Mouse (Mus musculus) cortical plate, adult 2 months (tissue): ENCODE measurements around the gene Slc38a10. TPM values are rescaled to one million over a fixed set of nuclear protein-coding genes. Genes with fewer than 3 reads are reported as not detected.

Experiments
- H3K27ac ChIP-seq: fragments of 200-500 bp; 2 replicates; pipeline ENCODE4 v1.5.1; 2012; ENCODE audit warnings: low read length, control low read depth, inconsistent platforms; ENCODE audit not compliant: insufficient read depth
- H3K4me1 ChIP-seq: fragments of 200-500 bp; 2 replicates; pipeline ENCODE4 v1.6.1; 2011; ENCODE audit warnings: low read length; ENCODE audit not compliant: control insufficient read depth, insufficient read depth
- H3K4me3 ChIP-seq: fragments of 200-500 bp; 2 replicates; pipeline ENCODE4 v1.5.1; 2011; ENCODE audit warnings: mild to moderate bottlenecking, low read length, control low read depth; ENCODE audit not compliant: insufficient read depth
- CTCF ChIP-seq: fragments of 200-500 bp; IDR thresholded peaks from 2 replicates; pipeline ENCODE4 v1.5.1; 2011; ENCODE audit warnings: mild to moderate bottlenecking, control low read depth, low read length; ENCODE audit not compliant: insufficient read depth; ENCODE audit errors: extremely low read depth
- POLR2A ChIP-seq: fragments of 200-500 bp; IDR thresholded peaks from 2 replicates; pipeline ENCODE4 v1.6.1; 2011; ENCODE audit warnings: mild to moderate bottlenecking, low read length, control low read depth; ENCODE audit not compliant: insufficient read depth; ENCODE audit errors: extremely low read depth
- polyA plus RNA-seq: library from polyadenylated mRNA; depleted of rRNA; stranded (reverse); fragments of >200 nt; gene quantifications from 2 replicates; pipeline ENCODE4 v1.2.3, GENCODE M21; 2012

The Slc38a10 gene
- polyA plus RNA-seq, 1 experiment = 60.3 TPM

DNA sequence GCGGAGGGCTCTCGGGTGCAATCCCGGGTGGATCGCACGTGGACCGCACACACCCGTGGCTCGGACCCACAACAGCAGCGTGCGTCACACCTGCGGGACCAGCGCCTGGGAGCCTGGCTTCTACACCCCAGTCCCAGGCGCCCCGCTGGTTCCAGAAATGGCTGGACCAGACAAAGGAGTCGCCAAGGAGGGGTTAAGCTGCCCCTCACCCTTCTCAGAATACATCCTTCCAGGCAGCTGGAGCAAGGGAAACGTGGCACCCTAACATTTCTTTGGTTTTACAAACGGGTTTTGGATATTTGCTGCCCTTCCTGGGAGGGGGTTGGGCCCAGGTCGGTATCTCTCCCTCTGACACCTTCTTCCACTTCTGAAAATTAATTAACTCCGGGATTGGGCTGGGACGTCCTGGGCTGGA lies 35.7 kb upstream of the Slc38a10 start:
- H3K27ac ChIP-seq = 0 out of 2 replicates have a peak overlapping the region, but pooled peaks have one; percentile 55
- TF ChIP-seq POLR2A = no peak
- no peak for TF ChIP-seq CTCF
- no peaks in the 10 kb centered on the region; the same call in 1 of the 2 replicates for H3K4me1 ChIP-seq
- peak overlapping the region; percentile 85 for H3K4me3 ChIP-seq

DNA sequence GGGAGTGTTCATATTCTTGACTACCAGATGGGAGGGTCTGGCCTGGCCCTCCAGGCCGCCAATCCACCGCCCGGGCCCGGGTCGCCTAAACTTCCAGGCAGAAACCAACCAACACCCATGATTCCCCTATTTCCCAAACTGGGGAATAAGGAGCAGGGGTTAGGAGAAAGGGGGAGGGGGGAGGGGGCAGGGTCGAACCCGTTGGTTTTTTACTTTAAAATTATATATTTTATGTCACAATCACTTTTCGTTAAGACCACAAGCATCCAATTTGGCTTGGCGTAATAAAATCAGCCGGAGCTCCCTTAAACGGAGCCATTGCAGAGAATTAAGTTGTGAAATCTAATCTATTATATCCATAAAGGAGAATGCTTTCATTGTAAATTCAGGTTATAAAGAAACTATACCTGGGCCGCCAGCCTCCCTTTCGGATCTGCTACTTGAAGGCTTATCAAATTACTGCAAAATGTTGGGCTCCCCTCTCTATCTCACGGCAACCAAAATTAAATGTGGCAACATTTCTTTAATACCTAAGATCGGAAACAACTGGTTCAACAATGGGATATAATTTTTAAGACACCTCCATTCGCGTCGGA lies 35.1 kb upstream of the Slc38a10 start:
- H3K4me1 ChIP-seq = no peaks in the 10 kb centered on the region; the same call in 1 of the 2 replicates
- H3K4me3 ChIP-seq = peak overlapping the region; percentile 85
- no peak for TF ChIP-seq POLR2A
- TF ChIP-seq CTCF = no peak
- H3K27ac ChIP-seq = peak overlapping the region; percentile 90

DNA sequence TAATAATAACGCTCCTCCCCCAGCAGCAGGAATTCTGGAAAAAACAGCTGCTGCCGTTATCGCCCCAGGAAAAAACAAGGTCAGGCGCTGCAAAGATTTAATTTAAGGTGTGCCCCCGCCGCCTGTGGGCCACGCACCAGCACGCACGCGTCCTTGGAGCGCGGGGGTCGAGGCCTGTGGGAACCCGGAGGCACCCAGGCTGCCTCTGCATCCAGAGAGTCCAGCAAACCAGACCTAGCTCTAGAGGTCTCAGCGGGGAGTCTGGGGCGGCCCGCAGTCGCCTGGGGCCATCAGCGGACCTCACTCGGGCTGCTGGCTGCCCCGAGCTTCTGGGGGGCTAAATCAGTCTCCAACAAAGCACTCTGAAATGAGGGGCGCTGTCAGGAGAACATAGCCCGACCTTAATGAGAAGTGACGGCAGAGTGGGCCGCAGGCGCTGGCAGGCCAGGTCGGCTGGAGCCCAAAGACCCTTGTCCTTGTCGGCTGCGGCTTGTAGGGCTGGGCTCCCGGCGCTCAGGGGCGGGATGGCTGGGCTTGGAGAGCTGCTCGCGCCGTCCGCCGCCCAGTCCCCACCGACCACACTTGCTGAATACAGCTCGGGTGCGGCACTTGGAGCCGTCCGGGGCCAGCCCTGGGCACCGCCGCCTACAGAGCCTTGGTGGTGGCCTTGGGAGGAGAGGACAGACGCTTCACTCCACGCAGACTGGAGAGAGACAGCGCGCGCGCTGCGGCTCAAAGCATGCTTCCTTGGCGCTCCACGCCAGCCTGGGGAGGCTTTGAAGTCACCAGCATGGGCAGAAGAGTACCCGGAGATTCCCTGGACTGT lies 34.4 kb upstream of the Slc38a10 start:
- peak overlapping the region; percentile 90 for H3K27ac ChIP-seq
- no peaks in the 10 kb centered on the region; the same call in 1 of the 2 replicates for H3K4me1 ChIP-seq
- no peak for TF ChIP-seq POLR2A
- TF ChIP-seq CTCF = no peak
- H3K4me3 ChIP-seq = peak overlapping the region; percentile 52

DNA sequence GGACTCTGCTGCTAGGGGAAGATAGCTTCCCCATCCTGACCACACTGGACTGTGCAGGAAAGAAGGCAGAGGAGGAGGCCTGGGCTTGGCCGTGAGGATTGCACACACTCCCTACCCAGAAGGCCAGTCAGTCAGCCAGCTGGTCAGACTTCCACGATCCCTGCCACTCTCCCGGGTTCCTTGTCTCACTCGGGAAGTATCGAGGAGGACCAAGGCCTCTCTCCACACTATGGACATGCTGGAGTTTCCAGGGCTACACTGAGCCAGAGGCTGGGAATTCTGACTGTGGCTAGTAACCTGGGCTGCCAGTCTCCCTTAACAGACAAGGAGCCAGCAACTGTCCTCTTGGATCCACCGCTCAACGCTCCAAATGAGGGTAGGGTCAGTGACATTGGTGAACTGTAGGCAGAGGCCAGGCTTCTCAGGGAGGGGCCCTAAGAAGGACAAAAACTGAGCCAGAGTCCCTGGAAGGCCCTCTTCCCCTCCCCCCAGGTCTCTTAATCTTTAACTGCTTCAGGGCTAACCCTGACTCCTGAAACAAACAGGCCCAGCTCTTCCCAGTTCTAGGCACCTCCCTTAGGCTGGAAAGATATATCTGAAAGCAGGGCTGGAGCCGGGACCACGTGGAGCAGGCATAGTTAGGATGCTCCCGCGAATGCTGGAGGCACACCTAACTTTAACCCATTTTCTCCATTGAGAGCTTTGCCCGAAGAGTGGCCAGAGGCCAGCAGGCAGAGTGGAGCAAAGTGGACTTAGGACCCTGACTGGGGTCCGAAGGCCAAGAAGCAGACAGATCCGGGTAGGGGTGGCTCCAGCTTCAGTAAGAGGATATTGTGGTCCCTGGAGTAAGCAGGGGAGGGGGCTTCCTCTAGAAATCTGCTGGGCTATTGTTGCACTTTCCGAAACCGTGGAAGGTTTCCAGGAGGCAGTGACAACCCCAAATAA lies 33.5 kb upstream of the Slc38a10 start:
- H3K4me3 ChIP-seq = peak overlapping the region; percentile 52; the same call in 1 of the 2 replicates
- no peak overlapping the region for H3K27ac ChIP-seq
- H3K4me1 ChIP-seq = no peaks in the 10 kb centered on the region
- TF ChIP-seq POLR2A (no peak), CTCF (no peak)

DNA sequence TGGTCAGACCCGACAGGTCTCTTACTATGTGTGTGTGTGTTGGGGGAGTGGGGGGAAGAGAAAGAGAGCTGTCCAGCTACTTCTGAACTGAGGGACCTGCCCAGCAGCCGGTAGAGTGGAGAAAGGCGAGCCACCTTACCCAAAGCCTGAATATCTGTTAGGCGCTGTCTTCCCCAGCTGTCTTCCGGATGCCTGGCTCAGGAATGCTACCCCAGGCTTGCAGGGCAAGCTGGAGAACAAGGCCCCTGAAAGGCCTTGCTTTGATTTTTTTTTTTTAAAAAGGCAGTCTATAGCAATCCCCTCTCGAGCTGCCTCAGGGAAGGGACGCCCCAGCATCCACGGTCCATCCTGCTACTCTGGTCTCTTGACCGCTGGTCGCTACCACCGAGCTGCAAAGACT lies 32.6 kb upstream of the Slc38a10 start:
- Histone ChIP-seq H3K4me1 (no peaks in the 10 kb centered on the region), H3K4me3 (no peak overlapping the region), H3K27ac (no peak overlapping the region)
- no peak for TF ChIP-seq CTCF
- TF ChIP-seq POLR2A = no peak

DNA sequence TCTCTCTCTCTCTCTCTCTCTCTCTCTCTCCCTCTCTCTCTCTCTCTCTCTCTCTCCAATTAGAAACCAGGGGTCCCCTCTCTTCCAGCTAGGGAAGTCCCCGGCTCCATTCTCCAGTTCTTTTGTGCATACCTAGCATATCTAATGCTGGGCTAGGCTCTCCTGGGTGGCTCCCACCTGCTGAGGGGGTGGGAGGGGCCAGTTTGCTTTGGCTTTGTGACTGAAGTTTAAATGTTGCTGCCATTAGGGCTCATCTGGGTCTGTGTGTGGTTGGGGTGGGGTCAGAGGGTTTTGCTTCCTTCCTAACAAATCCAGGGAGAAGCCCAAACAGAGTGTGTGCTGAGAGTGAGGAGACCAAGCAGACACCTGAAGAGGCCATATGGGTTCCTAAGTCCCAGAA lies 32.0 kb upstream of the Slc38a10 start:
- no peak overlapping the region for H3K4me3 ChIP-seq
- H3K4me1 ChIP-seq = no peaks in the 10 kb centered on the region
- H3K27ac ChIP-seq = no peak overlapping the region
- TF ChIP-seq CTCF (no peak), POLR2A (no peak)

DNA sequence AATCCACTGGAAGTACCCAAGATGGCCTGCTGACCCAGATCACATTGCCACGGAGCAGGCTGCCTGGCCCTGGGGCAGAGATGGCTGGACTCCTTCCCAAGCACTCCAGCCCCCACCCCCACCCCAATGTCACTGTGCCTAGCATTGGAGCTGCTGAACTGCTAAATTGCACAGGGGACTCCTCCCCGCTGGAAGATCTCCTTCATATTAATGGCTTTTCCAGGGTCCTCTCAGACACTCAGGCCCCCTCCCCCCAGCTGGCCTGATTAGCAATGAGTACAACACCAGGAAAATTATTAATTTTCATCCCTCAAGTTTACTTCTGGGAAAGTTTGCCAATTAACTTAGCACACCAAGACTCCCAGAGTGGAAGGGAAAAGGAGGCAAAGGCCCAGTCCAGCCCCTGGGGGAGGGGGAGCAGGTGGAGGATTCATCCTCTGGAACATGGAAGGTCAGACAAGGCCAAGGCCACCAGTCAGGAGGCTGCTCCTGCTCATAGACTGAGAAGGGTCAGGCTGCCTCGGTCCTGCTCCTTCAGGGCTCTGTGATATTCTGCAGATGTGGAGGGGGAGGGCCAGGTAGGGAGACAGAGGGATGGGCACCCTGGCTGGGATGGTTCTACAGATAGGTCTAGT lies 31.4 kb upstream of the Slc38a10 start:
- H3K4me1 ChIP-seq = no peaks in the 10 kb centered on the region
- no peak overlapping the region for H3K27ac ChIP-seq
- no peak for TF ChIP-seq CTCF
- no peak for TF ChIP-seq POLR2A
- H3K4me3 ChIP-seq = no peak overlapping the region

DNA sequence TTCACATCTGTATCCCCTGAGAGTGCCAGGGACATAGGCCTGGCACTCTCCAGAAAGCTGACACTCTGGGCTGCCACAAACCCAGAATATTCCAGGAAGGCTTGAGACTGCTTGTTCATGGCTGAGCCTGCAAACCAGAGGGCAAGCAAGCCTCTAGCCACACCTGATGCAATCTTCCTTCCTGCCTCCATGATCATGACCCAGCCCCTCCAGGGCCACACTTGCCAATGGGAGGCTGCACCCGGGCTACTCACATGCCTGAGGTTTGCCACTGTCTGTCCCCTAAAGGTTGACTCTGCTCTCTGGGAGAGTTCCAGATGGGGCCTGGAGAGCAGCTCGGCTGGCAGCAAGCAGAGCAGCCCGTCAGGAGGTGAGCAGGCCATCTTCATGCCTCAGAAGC lies 30.2 kb upstream of the Slc38a10 start:
- Histone ChIP-seq H3K27ac (no peak overlapping the region), H3K4me1 (no peaks in the 10 kb centered on the region), H3K4me3 (no peak overlapping the region)
- no peak for TF ChIP-seq POLR2A
- no peak for TF ChIP-seq CTCF

DNA sequence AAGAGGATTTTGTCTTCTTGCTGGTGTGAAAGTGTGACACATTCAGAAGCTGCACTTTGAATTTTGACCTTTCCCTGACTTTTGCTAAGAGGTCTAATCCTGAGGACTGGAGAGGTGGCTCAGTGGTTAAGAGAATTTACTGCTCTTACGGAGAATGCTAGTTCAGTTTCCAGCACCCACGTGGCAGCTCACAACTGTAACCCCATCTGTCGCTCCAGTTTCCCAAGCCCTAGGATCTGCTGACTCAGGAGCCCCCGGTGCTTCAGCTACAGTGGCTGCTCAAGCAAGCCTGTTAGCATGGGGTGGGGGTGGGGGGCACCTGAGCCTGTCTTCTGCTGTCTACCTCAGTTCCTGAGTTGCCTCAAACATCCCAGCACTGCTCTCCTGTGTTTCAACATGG lies 28.2 kb upstream of the Slc38a10 start:
- H3K4me3 ChIP-seq = no peak overlapping the region
- H3K27ac ChIP-seq = no peak overlapping the region
- no peaks in the 10 kb centered on the region for H3K4me1 ChIP-seq
- TF ChIP-seq CTCF = no peak
- TF ChIP-seq POLR2A = no peak
